Mouse (Mus musculus) urinary bladder, postnatal 4 days (tissue): ENCODE results near the gene Ncapd2.
"Not testable (repeated sequence)": the region's sequence is repeated elsewhere in the genome, so short reads cannot be mapped to it uniquely, and the experiment has no call there.

Source experiments
- DNase-seq, 2 experiments: peaks; one replicate each; pipeline ENCODE4 v3.0.0; 2021 to 2022; ENCODE audit warnings: low spot score in 2 of 2

Ncapd2 gene

GRCm38 (mm10) chr6:125165328-125165891 is 26.1 kb downstream of the Ncapd2 start:
- peak; percentile 96 for DNase-seq

GRCm38 (mm10) chr6:125164672-125165327 is 26.7 kb downstream of the Ncapd2 start:
- DNase-seq = peak in 1 of 2 experiments; percentile 52

GRCm38 (mm10) chr6:125163801-125164657 is 27.5 kb downstream of the Ncapd2 start:
- DNase-seq = no peak

- not testable (repeated sequence) for DNase-seq
Observed at GRCm38 (mm10) chr6:125162615-125163305, 28.7 kb downstream of the Ncapd2 start.

- DNase-seq = peak in 1 of 2 experiments; percentile 48
Observed at GRCm38 (mm10) chr6:125161971-125162370, 29.5 kb downstream of the Ncapd2 start.

- peak in 1 of 2 experiments; percentile 59 for DNase-seq
Observed at GRCm38 (mm10) chr6:125160854-125161760, 30.4 kb downstream of the Ncapd2 start.

GRCm38 (mm10) chr6:125160558-125160853 is 31.0 kb downstream of the Ncapd2 start:
- DNase-seq = no peak

GRCm38 (mm10) chr6:125159773-125160557 is 31.5 kb downstream of the Ncapd2 start:
- DNase-seq = no peak

GRCm38 (mm10) chr6:125158944-125159492 is 32.5 kb downstream of the Ncapd2 start:
- DNase-seq = no peak

GRCm38 (mm10) chr6:125156903-125157614 is 34.4 kb downstream of the Ncapd2 start:
- DNase-seq = no peak

- DNase-seq = no peak
Observed at GRCm38 (mm10) chr6:125156491-125156890, 35.0 kb downstream of the Ncapd2 start.

- no peak for DNase-seq
Observed at GRCm38 (mm10) chr6:125155262-125155661, 36.2 kb downstream of the Ncapd2 start.

GRCm38 (mm10) chr6:125154550-125154949 is 37.0 kb downstream of the Ncapd2 start:
- no peak for DNase-seq

- no peak for DNase-seq
Observed at GRCm38 (mm10) chr6:125153682-125154081, 37.8 kb downstream of the Ncapd2 start.

GRCm38 (mm10) chr6:125153018-125153389 is 38.5 kb downstream of the Ncapd2 start:
- DNase-seq = no peak

GRCm38 (mm10) chr6:125152212-125153017 is 39.1 kb downstream of the Ncapd2 start:
- peak in 1 of 2 experiments; percentile 70 for DNase-seq

GRCm38 (mm10) chr6:125149569-125149950 is 41.9 kb downstream of the Ncapd2 start:
- no peak for DNase-seq

GRCm38 (mm10) chr6:125148926-125149568 is 42.5 kb downstream of the Ncapd2 start:
- peak in 1 of 2 experiments; percentile 37 for DNase-seq
